Mouse (Mus musculus) B cell, adult 2 months (primary cell): ENCODE data around the gene Rhbdd3.

Experiments
- DNase-seq, 2 experiments: peaks; one replicate each; pipeline ENCODE4 v3.0.0; 2022

The Rhbdd3 gene

GRCm38 (mm10) chr11:5130111-5130665 lies 31.5 kb downstream of the Rhbdd3 start:
- DNase-seq: no peak

- no peak for DNase-seq
These were observed 34.0 kb downstream of the Rhbdd3 start for GRCm38 (mm10) chr11:5132751-5133150.

GRCm38 (mm10) chr11:5135914-5136313 lies 37.2 kb downstream of the Rhbdd3 start:
- DNase-seq: no peak

- DNase-seq: no peak
These were observed 39.9 kb downstream of the Rhbdd3 start for GRCm38 (mm10) chr11:5138642-5139041.

- DNase-seq: no peak
These were observed 40.6 kb downstream of the Rhbdd3 start for GRCm38 (mm10) chr11:5139372-5139771.

GRCm38 (mm10) chr11:5140619-5141018 lies 41.9 kb downstream of the Rhbdd3 start:
- no peak for DNase-seq

GRCm38 (mm10) chr11:5141252-5141651 lies 42.5 kb downstream of the Rhbdd3 start:
- DNase-seq: no peak

- DNase-seq: no peak
These were observed 43.2 kb downstream of the Rhbdd3 start for GRCm38 (mm10) chr11:5141965-5142364.

- DNase-seq: no peak
These were observed 46.9 kb downstream of the Rhbdd3 start for GRCm38 (mm10) chr11:5145600-5145999.

GRCm38 (mm10) chr11:5149249-5149648 lies 50.5 kb downstream of the Rhbdd3 start:
- peak; percentile 33 to 37 for DNase-seq

GRCm38 (mm10) chr11:5149955-5150354 lies 51.2 kb downstream of the Rhbdd3 start:
- DNase-seq: peak in 1 of 2 experiments; percentile 22

- peak; percentile 62 to 66 for DNase-seq
These were observed 51.9 kb downstream of the Rhbdd3 start for GRCm38 (mm10) chr11:5150416-5151246.

GRCm38 (mm10) chr11:5151247-5151630 lies 52.5 kb downstream of the Rhbdd3 start:
- no peak for DNase-seq

GRCm38 (mm10) chr11:5151680-5152337 lies 53.1 kb downstream of the Rhbdd3 start, which contains the start of gene Emid1:
TSS of gene Emid1 (minus strand) at chr11:5152257.
- peak; percentile 40 to 46 for DNase-seq

GRCm38 (mm10) chr11:5154961-5155805 lies 56.5 kb downstream of the Rhbdd3 start:
- no peak for DNase-seq
